Mouse (Mus musculus): ENCODE results near the gene Fjx1. TPM values are rescaled to one million over a fixed set of nuclear protein-coding genes. Genes with fewer than 3 reads are reported as not detected.

The Fjx1 gene
- 0.37 and 0.43 TPM in 2 replicates for polyA plus RNA-seq (2015; fragmentation: Nextera tagmentation; extraction: Ambion mirVana)

GRCm38 (mm10) chr2:102451671-102452549, at the start of gene Fjx1:
Fjx1 (minus strand) TSS chr2:102452499.
- peaks cover 13% of the 10 kb centered on the region for H3K4me1 ChIP-seq (replicated peaks)
- WGBS (ENCODE audit: insufficient replicate concordance): under 1% methylated on average over 47 of the region's 49 CpGs
- H3K4me2 ChIP-seq: peak within 1 kb of the TSS; percentile 78
- H3K4me3 ChIP-seq (replicated peaks): peak within 1 kb of the TSS; percentile 55
- no peaks in the 10 kb centered on the region for H3K36me3 ChIP-seq (replicated peaks)
- no peaks in the 10 kb centered on the region for H3K9me3 ChIP-seq (replicated peaks)
- ATAC-seq (ENCODE audit: insufficient read depth): peak; percentile 17; the same call in 1 of the 2 replicates
- H3K27ac ChIP-seq (replicated peaks): no peak within 1 kb of the TSS
- H3K9ac ChIP-seq: peak within 1 kb of the TSS; percentile 35; the same call in 1 of the 2 replicates
- H3K27me3 ChIP-seq: peaks cover 72% of the 10 kb centered on the region

GRCm38 (mm10) chr2:102500001-102500689, 47.8 kb upstream of the Fjx1 start:
- ATAC-seq (ENCODE audit: insufficient read depth): no peak
- Histone ChIP-seq H3K4me1 (replicated peaks) (no peaks in the 10 kb centered on the region), H3K36me3 (replicated peaks) (no peaks in the 10 kb centered on the region), H3K4me3 (replicated peaks) (no peak overlapping the region), H3K9ac (no peak overlapping the region), H3K27ac (replicated peaks) (no peak overlapping the region), H3K9me3 (replicated peaks) (no peaks in the 10 kb centered on the region), H3K27me3 (no peaks in the 10 kb centered on the region), H3K4me2 (no peak overlapping the region)
- WGBS (ENCODE audit: insufficient replicate concordance): 21% methylated on average over 4 of the region's 4 CpGs

- H3K9ac ChIP-seq: no peak overlapping the region
- WGBS (ENCODE audit: insufficient replicate concordance): 51% methylated on average over 3 of the region's 3 CpGs
- ATAC-seq (ENCODE audit: insufficient read depth): no peak
Observed at GRCm38 (mm10) chr2:102480738-102481137, 28.4 kb upstream of the Fjx1 start.

GRCm38 (mm10) chr2:102476101-102476500, 23.8 kb upstream of the Fjx1 start:
- H3K27me3 ChIP-seq: no peaks in the 10 kb centered on the region
- H3K4me2 ChIP-seq: no peak overlapping the region
- no peak overlapping the region for H3K9ac ChIP-seq
- ATAC-seq (ENCODE audit: insufficient read depth): no peak
- H3K27ac ChIP-seq (replicated peaks): no peak overlapping the region
- no peaks in the 10 kb centered on the region for H3K4me1 ChIP-seq (replicated peaks)
- 70% methylated on average over 2 of the region's 2 CpGs for WGBS (ENCODE audit: insufficient replicate concordance)
- H3K4me3 ChIP-seq (replicated peaks): no peak overlapping the region
- H3K9me3 ChIP-seq (replicated peaks): no peaks in the 10 kb centered on the region
- no peaks in the 10 kb centered on the region for H3K36me3 ChIP-seq (replicated peaks)

More at GRCm38 (mm10) chr2:102480738-102481137, 28.4 kb upstream of the Fjx1 start:
- Histone ChIP-seq H3K27ac (replicated peaks) (no peak overlapping the region), H3K4me3 (replicated peaks) (no peak overlapping the region), H3K9me3 (replicated peaks) (no peaks in the 10 kb centered on the region), H3K36me3 (replicated peaks) (no peaks in the 10 kb centered on the region), H3K4me2 (no peak overlapping the region), H3K27me3 (0 out of 2 replicates have a peak, but pooled peaks cover 3% of the 10 kb centered on the region), H3K4me1 (replicated peaks) (no peaks in the 10 kb centered on the region)

GRCm38 (mm10) chr2:102468645-102469044, 16.3 kb upstream of the Fjx1 start:
- WGBS (ENCODE audit: insufficient replicate concordance): 64% methylated on average over 3 of the region's 3 CpGs
- no peak for ATAC-seq (ENCODE audit: insufficient read depth)
- no peak overlapping the region for H3K4me3 ChIP-seq (replicated peaks)

GRCm38 (mm10) chr2:102464342-102464732, 12.0 kb upstream of the Fjx1 start:
- Histone ChIP-seq H3K4me1 (replicated peaks) (no peaks in the 10 kb centered on the region), H3K9ac (no peak overlapping the region), H3K4me2 (no peak overlapping the region), H3K27ac (replicated peaks) (no peak overlapping the region), H3K36me3 (replicated peaks) (no peaks in the 10 kb centered on the region), H3K9me3 (replicated peaks) (no peaks in the 10 kb centered on the region), H3K4me3 (replicated peaks) (no peak overlapping the region), H3K27me3 (no peaks in the 10 kb centered on the region)
- WGBS (ENCODE audit: insufficient replicate concordance): 76% methylated on average over 2 of the region's 2 CpGs
- ATAC-seq (ENCODE audit: insufficient read depth): no peak

More at GRCm38 (mm10) chr2:102468645-102469044, 16.3 kb upstream of the Fjx1 start:
- Histone ChIP-seq H3K27ac (replicated peaks) (no peak overlapping the region), H3K9me3 (replicated peaks) (no peaks in the 10 kb centered on the region), H3K4me2 (no peak overlapping the region), H3K36me3 (replicated peaks) (no peaks in the 10 kb centered on the region), H3K9ac (no peak overlapping the region), H3K4me1 (replicated peaks) (no peaks in the 10 kb centered on the region), H3K27me3 (no peaks in the 10 kb centered on the region)

- Histone ChIP-seq H3K4me3 (replicated peaks) (no peak overlapping the region), H3K27ac (replicated peaks) (no peak overlapping the region), H3K27me3 (no peaks in the 10 kb centered on the region), H3K4me1 (replicated peaks) (no peaks in the 10 kb centered on the region), H3K9me3 (replicated peaks) (no peaks in the 10 kb centered on the region), H3K36me3 (replicated peaks) (no peaks in the 10 kb centered on the region), H3K9ac (no peak overlapping the region), H3K4me2 (no peak overlapping the region)
- 59% methylated on average over 12 of the region's 12 CpGs for WGBS (ENCODE audit: insufficient replicate concordance)
- ATAC-seq (ENCODE audit: insufficient read depth): no peak
Observed at GRCm38 (mm10) chr2:102463587-102464341, 11.5 kb upstream of the Fjx1 start.

- H3K27me3 ChIP-seq: no peaks in the 10 kb centered on the region; the same call in 1 of the 2 replicates
- no peaks in the 10 kb centered on the region for H3K4me1 ChIP-seq (replicated peaks)
- H3K36me3 ChIP-seq (replicated peaks): no peaks in the 10 kb centered on the region
- no peak overlapping the region for H3K27ac ChIP-seq (replicated peaks)
- no peaks in the 10 kb centered on the region for H3K9me3 ChIP-seq (replicated peaks)
- H3K4me2 ChIP-seq: no peak overlapping the region
- no peak for ATAC-seq (ENCODE audit: insufficient read depth)
- 42% methylated on average over 1 of the region's 1 CpGs for WGBS (ENCODE audit: insufficient replicate concordance)
- H3K9ac ChIP-seq: no peak overlapping the region
- H3K4me3 ChIP-seq (replicated peaks): no peak overlapping the region
Observed at GRCm38 (mm10) chr2:102461491-102461890, 9.2 kb upstream of the Fjx1 start.

GRCm38 (mm10) chr2:102455126-102455525, 2.8 kb upstream of the Fjx1 start:
- Histone ChIP-seq H3K4me3 (replicated peaks) (no peak overlapping the region), H3K4me1 (replicated peaks) (peaks cover 13% of the 10 kb centered on the region), H3K4me2 (no peak overlapping the region), H3K36me3 (replicated peaks) (no peaks in the 10 kb centered on the region), H3K27me3 (peaks cover 46% of the 10 kb centered on the region), H3K9ac (no peak overlapping the region), H3K27ac (replicated peaks) (no peak overlapping the region), H3K9me3 (replicated peaks) (no peaks in the 10 kb centered on the region)
- no peak for ATAC-seq (ENCODE audit: insufficient read depth)
- 53% methylated on average over 1 of the region's 1 CpGs for WGBS (ENCODE audit: insufficient replicate concordance)

- Histone ChIP-seq H3K4me1 (replicated peaks) (peaks cover 13% of the 10 kb centered on the region), H3K27me3 (peaks cover 62% of the 10 kb centered on the region), H3K4me2 (no peak overlapping the region), H3K4me3 (replicated peaks) (no peak overlapping the region), H3K9me3 (replicated peaks) (no peaks in the 10 kb centered on the region), H3K9ac (no peak overlapping the region), H3K36me3 (replicated peaks) (no peaks in the 10 kb centered on the region), H3K27ac (replicated peaks) (no peak overlapping the region)
- ATAC-seq (ENCODE audit: insufficient read depth): no peak
- 23% methylated on average over 3 of the region's 3 CpGs for WGBS (ENCODE audit: insufficient replicate concordance)
Observed at GRCm38 (mm10) chr2:102453447-102453846, 1.1 kb upstream of the Fjx1 start.

Data from liver, embryonic 15.5 days (tissue).